Mouse (Mus musculus) A20 (cell line): ENCODE results near the gene Clcnkb.

Experiments
- DNase-seq: peaks from one replicate; pipeline ENCODE4 v3.0.0-alpha.2; 2011; ENCODE audit warnings: low read depth, low spot score

The Clcnkb gene

GRCm38 (mm10) chr4:141405314-141405622, 10.5 kb downstream of the Clcnkb start:
- DNase-seq: no peak

GRCm38 (mm10) chr4:141404518-141405313, 11.1 kb downstream of the Clcnkb start:
- peak; percentile 76 for DNase-seq

DNA sequence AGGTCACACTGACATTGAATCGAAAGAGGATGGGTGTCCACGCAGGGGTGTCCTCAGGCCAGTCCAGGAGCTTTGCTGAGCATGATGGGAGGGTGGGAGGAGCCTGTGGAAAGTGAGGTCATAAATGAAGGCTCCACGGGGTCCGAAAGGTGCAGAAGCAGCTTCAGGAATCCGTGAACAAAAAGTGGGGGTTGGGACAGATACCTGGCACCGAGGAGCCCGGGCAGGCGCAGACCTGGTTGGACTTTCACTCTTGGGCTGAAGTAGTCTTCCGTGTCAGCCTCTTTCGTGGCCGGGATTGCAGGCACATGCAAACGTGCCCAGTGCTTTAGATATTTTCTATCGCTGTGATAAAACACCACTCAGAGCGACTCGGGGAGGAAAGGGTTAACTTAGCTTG, 15.6 kb downstream of the Clcnkb start:
- no peak for DNase-seq

GRCm38 (mm10) chr4:141398545-141398944, 17.3 kb downstream of the Clcnkb start, which contains the start of gene Clcnka:
Gene Clcnka (minus strand): TSS chr4:141398724.
- DNase-seq: no peak

DNA sequence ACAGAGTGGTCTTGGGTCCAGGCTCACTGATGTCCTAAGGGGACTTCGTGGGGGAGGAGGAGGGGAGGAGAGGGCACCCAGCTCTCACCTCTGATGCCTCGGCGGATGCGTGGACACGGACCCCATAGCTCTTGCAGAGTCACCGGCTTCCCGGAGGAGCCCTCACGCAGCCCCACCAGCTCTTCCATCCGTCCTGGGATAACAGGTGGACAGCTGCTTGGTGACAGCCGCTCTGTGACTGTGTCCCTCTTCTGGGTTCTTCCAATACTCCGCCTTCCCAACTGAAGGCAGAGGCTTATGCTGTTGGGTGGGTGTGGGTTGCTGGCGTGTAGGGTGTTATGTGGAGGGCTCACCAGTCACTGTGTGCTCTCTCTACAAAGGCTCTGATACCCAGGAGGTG, 18.0 kb downstream of the Clcnkb start:
- DNase-seq: no peak

DNA sequence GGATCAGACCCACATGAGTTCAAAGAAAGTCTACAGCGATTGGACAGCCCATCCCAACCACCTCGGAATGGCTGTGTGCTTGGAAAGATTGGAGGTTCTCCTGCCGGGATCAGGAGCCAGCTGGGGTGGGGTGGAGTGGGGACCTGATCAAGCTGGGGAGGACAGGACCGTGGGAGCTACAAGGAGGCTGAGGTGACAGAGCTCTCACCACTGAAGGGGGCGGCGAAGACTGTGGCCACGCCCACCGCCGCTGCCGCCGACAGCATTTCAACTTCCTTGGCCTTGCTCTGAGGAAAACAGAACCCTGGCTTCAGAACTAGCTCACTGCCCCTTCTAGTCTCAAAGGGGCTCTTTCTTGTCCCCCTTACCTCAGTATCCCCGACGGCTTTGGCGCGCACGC, 21.1 kb downstream of the Clcnkb start:
- no peak for DNase-seq

DNA sequence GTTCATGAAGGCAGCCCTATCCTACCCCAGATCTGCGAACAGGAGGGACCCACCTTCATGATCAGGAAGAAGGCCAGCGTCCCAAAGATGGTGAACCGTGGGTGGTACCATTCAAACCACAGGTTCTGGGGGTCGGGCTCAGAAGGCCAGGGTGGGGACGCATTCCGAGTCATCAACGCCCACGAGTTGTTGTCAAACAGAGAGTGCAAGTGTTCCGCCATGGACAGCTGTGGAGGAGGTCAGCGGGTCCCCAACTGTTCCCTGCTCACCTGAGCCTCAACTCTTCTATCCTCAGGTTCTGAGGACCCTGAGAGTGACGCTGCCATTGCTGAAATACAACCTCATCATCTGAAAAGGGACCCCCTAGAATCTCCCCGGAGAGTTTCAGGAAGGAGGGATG, 24.5 kb downstream of the Clcnkb start:
- no peak for DNase-seq

GRCm38 (mm10) chr4:141389366-141390150, 26.3 kb downstream of the Clcnkb start:
- DNase-seq: no peak

GRCm38 (mm10) chr4:141387933-141388332, 27.9 kb downstream of the Clcnkb start:
- no peak for DNase-seq

DNA sequence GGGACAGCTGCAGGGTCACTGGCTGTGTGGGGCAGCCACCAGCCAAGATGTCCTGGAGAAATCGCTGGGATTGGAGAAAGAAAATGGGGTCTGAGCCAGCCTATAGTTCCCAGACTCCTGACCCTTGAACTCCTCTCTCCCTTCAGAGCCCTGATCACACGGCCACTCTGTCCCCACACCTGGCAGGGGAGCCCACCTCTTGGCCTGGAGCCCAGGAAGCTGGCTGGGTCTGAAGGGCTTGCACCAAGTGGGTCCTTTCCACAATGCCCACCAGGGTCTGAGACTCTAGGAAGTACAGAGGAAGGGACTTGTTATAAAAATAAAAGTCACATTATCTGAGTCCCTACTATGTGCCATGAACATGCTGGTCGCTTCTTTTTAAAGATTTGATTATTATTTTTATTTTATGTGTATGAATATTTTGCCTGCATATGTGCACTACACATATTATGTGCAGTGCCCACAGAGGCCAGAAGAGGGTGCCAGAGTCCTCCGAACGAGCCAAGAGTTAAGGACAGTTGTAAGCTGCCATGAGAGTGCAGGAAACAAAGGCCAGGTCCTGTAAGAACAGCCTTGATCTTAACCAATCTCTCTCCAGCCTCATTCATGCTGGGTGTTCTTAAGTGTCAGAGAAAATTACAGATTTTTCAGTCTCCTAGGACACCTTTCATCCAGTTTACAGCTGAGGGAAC, 28.6 kb downstream of the Clcnkb start:
- DNase-seq: peak; percentile 75

- peak; percentile 10 for DNase-seq
Observed at GRCm38 (mm10) chr4:141386150-141386549, 29.7 kb downstream of the Clcnkb start.

DNA sequence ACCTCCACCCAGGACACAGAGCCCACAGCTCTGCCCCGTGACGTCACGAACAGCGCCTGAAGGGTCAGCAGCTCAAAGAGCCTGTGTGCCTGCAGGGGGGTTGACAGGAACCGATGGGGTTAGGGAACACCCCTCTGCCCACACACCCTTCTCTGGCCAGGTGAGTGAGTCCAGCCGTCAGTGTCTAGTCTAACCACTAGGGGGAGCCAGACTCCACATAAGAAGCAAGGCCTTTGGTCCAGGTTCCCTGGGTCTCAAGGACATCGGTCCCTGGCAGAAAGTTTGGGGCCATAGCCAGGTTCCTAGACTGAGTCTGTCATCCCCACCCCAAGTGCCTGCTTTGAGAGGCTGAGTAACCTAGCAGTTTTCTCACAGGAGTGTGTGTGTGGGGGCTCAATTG, 30.5 kb downstream of the Clcnkb start:
- DNase-seq: peak; percentile 75

- no peak for DNase-seq
Observed at GRCm38 (mm10) chr4:141382406-141382805, 33.4 kb downstream of the Clcnkb start.

DNA sequence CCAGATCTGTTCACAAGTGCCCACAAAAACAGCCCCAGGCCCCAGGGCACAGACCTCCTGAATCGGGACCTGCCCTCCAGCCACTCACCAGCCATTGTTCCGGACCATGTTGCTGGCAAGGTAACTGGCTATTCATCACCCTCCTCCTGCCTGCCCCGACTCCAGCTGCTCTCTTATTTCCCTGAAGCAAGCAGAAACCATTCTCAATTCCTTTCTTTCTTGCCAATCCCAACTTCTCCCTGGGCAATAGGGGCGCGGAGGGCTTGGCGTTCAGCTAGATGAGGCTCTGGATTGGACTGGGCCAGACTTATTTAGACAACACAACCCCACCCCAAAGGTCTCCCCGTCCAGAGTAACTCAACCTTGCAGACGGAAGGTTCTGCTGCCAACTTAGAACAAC, 36.1 kb downstream of the Clcnkb start:
- no peak for DNase-seq

- DNase-seq: no peak
Observed at GRCm38 (mm10) chr4:141372426-141372825, 43.4 kb downstream of the Clcnkb start.

DNA sequence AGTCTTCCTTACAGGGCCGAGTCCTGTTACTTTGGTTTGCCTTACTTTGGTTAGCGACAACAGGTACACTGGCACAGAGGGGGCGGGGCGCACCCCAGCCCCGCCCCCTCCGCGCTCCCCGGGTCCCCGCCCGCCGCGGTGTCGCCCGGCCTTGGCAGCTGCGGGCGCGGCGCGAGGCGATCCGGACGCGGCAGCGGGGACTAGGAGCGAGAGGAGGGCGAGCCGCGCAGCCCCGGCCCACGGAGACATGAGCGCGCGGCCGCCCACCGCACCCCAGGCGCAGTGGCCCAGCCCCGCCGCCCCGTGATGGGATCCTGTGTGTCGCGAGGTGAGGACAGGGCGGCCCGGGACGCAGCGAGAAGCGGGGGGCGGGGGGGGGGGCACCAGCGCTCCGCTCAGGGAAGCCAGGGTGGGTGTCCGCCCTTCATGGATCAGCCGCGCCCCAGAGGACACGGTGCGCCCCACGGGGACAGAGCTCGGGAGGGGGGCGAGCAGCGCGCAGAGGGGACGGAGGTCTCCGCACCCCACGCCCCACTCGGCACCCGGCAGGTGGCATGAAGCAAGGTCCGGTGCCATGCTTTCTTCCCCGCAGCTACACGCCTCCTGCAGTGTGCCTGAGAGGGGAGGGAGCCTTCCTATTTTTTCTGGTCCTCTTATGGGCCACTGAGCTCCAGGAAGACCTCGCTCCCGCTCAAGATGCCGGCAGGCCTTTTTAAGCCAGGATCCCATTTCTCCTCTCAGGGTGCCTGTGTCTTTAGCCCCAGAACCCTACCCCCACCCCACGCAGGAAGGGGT, 47.6 kb downstream of the Clcnkb start, which contains the start of gene Fam131c:
TSS of gene Fam131c (plus strand) at position 224 of the 795 bp plus-strand sequence.
- DNase-seq: no peak

GRCm38 (mm10) chr4:141365876-141366275, 49.9 kb downstream of the Clcnkb start:
- no peak for DNase-seq

DNA sequence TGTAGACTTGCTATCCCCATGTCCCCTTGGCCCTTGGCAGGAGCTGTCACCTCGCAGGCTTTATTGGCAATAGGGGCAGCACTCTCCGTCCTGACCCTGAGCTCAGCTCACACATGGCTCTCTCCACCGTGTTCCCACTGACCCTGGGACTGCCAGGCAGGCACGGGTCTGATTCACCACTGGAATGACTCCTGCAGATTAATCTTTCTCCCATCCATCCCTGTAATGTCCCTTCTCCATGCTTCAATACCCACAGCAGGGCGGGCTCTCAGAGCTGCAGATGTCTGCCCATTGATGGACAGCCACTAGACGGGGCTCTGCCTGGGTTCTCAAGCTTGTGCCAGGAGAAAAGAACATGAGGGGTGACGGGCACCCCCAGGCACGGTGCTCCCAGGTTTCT, 50.7 kb downstream of the Clcnkb start:
- no peak for DNase-seq

GRCm38 (mm10) chr4:141362937-141363548, 52.8 kb downstream of the Clcnkb start:
- DNase-seq: peak; percentile 76

- DNase-seq: peak; percentile 59
Observed at GRCm38 (mm10) chr4:141360846-141361245, 55.0 kb downstream of the Clcnkb start.

GRCm38 (mm10) chr4:141359222-141359621, 56.6 kb downstream of the Clcnkb start:
- no peak for DNase-seq
